Mouse (Mus musculus): ENCODE measurements at regions not wholly inside any gene's neighbourhood (a gene's known extent, or its start where the extent isn't known, plus 50 kb on each side); places are given as distances from the start of the nearest gene placed in this dataset.
"Not testable (repeated sequence)": the region's sequence is repeated elsewhere in the genome, so short reads cannot be mapped to it uniquely, and the experiment has no call there.

DNA sequence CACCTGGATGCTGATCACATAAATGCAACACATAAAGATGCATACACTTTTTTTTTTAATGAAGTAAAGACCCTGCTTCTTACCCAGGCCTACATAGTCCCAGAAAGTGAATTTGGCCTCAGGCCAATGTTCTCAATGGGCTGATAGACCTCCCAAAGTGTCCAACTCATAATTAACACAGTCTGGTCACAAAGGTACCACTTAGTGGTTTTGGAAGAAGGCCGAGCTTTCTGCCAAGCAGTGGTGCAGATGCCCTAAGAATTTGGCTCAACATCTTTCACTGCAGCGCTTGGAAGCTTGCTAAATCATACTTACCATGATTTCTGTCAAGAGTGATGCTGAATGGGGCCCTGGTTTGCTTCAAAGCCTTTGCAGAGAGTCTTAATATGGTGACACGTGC is 706.4 kb upstream of the Rag2 start:
- DNase-seq (ENCODE audit: low spot score), result no peak

DNA sequence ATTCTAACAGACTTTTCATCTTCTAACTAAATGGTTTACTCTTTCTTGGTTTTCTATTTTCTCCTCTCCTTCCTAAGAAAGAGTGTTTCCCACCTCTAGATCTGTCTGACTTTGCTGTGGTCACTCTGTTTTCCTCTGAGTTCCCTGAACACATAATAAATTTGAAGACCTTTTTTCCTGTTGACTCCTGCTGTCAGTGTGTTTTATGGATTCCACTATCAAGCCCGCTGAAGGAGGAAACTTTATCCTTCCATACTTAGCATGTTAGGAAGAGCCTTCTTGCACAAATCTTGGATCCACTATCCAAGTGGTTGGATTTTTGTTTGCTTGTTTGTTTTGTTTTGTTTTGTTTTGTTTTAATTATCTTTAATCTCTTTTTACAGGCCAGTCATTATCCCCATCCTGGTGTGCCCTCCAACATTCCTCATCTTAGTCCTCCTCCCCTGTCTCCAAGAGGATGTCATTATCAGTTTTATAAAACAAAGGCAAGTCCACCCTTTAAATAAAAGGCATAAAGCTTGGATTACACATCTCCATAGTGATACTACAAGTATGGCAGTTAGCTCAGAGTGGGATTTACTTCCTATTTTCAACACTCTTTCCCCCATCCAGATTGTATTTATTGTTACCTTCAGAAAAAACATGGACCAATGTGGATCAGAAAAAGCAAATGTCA is 704.8 kb upstream of the Rag2 start:
- no peak for DNase-seq (ENCODE audit: low spot score)

DNA sequence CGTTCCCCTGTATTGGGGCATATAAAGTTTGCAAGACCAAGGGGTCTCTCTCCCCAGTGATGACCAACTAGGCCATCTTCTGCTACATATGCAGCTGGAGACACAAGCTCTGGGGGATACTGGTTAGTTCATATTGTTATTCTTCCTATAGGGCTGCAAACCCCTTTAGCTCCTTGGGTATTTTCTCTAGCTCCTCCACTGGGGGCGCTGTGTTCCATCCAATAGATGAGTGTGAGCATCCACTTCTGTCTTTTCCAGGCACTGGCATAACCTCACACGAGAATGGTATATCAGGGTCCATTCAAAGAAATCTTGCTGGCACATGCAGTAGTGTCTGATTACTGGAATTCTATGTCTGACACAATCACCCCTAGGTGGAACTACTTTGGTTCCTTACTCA is 675.9 kb upstream of the Rag2 start:
- not testable (repeated sequence) for DNase-seq (ENCODE audit: low spot score)

DNA sequence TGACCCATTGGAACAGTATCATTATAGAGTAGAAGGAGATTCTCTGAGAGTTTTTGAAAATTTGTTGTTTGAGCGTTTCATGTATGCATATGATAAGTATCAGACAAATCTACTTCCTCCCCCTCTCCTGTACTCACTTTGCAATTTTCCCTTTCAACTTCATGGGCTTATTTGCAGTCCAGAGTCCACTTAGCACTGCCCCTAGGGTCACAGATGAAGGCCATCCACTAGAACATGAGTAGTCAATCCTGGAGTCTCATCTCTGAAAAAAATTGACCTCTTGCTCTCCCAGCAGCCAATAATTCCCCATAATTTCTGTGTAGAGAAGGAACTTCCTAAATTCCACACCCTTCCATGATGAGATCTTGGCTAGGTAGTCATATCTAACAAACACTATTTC is 665.1 kb upstream of the Rag2 start:
- no peak for DNase-seq (ENCODE audit: low spot score)

DNA sequence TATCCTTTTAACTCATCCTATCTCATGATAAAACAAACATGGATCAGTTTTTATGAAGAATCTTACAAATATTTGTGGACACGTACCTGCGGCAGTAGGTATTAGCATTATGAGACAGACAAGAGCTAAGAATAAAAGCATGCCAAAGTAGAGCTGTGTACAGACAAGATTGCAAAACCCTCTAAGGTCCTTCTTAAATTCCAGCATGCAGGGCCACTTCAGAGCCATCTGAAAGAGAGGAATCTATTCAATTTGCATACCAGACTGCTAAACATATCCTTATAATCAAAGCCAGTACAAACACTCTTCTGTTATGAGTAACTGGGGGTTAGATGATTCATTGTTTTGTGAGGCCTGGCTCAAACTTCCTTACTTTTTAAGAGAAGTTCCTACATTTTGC is 659.9 kb upstream of the Rag2 start:
- DNase-seq (ENCODE audit: low spot score), result no peak

DNA sequence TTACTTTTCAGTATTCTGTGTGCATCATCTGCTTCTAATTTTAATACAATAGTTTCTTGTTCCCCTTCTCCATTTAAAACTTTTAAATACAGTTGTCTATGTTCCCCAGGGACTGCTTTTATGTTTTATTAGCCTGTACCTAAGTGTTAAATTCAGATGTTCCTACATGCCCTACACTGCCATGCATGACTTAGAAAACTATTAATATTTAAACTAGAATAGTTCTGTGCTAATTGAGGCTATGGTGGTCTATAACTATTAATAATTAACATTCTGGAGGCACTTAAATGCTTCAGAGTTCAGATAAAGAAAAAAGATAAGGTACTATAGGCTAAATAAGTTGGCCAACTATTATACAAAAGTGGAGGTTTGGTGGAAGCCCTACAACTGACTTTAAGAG is 647.3 kb upstream of the Rag2 start:
- no peak for DNase-seq (ENCODE audit: low spot score)

DNA sequence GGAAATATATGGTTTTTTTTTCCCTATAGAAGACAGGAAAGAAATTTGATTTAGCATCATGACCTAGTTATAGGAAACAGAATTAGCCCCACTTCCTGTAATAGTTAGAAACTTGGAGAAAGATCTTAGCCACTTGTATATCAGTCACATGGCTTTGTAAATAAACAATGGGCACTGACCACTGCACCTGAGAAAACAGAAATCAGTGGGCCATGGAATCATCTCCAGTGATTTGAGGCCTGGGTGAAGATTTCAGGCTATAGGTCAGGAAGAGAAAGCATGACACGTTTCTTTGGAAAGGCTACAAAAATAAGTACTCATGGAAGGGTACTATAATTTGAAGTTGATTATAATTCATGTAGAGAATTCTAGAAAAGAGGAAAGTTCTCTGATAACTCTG is 642.2 kb upstream of the Rag2 start:
- no peak for DNase-seq (ENCODE audit: low spot score)

DNA sequence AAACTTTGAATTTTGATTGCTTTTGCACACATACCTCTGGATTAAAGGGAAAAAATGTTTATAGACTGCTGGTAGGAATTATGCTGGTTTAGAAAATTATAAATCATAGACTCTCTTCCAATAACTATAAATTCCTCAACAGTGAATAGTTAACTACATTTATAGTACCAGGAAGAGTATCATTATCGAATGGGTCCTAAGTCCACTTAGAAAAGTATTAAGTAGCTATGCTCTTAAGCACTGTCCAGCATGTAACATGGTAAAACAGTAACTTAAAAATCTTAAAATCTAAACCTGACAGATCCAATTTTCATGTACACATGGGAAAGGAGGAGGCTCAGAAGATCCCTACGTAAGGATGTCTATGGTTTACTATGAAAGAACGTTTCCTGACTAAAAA is 609.2 kb upstream of the Rag2 start:
- no peak for DNase-seq (ENCODE audit: low spot score)

DNA sequence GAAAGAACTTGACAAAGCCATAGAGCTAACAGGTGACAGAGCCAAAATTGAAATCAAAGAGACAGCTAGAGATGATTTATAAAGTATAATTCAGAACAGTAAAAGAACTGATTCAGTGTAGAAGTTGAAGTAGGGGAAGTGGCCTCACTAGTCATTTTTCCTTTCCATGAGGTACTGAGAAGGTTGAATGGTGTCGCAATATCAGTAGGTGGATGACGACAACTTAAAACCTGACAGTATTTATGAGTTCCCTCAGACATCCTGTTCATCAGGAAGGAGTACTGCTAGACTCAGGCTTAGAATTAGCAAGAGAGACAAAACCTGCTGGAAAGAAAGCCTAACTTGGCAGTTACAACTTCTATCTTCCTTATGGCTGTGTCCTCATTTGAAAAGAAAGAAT is 605.1 kb upstream of the Rag2 start:
- DNase-seq (ENCODE audit: low spot score), result no peak

DNA sequence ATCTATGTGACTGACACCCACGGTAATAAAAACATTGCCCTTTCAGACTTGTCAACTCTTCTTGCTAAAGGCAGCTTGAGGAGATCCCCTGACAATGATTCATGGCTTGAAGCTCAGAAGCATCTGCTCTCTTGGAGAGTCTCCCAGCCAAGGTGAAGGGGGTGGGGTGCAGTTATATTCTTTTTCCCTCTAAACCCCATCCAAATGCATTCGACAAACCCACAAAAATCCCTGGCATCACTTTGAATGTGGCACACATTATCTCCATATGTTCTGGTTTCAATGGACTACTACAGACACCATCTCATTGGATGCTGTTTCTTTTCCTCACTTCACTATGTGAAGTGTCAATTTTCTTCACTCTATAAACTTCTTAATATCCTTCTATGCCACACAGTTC is 603.0 kb upstream of the Rag2 start:
- DNase-seq (ENCODE audit: low spot score), result no peak

DNA sequence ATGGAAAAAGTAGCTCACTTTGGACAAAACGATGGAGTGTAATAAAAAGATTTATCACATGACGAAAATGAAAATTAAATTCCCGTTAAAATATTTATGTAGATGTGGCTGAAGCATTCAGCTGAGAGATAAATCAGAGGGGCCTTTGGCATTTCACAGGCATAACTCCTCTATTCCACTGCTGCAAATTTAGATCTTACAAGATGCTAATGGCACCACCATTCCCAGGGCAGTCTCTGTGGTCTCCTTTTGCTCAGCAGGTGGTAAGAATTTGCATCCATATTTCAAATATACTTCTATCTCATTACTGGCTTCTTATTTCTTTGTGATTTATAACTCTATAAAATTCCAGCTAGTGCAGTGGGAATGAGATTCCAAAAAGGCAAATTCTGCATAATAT is 581.5 kb upstream of the Rag2 start:
- no peak for DNase-seq (ENCODE audit: low spot score)

DNA sequence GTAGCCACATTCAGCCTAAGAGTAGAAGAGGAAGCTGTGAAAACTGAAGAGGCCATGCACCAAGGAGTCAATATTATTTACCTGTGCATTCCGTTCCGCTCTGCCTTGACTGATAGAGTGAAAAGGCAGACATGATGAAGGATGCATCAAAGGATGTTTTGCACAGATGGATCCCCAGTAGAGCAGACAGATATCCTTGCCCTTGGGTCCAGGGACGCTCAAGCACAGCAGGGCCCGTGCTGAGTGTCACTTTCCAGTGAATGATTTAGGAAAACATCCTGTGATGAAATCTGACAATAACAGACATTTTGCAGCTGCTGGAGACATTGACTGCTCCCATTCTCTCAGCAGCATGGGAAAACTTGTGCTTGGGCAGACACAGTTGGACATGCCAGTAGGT is 561.6 kb upstream of the Rag2 start:
- no peak for DNase-seq (ENCODE audit: low spot score)

DNA sequence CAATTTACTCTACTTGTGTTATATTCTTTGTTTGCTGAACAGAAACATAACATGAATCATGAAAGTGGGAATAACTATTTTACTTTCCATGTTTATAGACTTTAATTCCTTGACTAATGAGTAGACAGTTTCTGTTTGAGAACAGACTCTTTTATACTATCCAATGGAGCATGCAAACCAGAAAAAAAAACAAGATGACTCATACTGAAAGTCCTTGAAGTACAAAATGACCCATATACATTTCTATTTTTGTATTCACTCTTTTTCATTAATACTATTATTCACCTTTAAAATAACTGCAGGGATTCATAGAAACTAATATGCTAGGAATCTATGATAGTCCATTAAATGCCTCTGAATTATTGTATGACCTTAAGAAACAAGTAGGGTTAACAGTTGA is 549.5 kb upstream of the Rag2 start:
- DNase-seq (ENCODE audit: low spot score), result no peak

DNA sequence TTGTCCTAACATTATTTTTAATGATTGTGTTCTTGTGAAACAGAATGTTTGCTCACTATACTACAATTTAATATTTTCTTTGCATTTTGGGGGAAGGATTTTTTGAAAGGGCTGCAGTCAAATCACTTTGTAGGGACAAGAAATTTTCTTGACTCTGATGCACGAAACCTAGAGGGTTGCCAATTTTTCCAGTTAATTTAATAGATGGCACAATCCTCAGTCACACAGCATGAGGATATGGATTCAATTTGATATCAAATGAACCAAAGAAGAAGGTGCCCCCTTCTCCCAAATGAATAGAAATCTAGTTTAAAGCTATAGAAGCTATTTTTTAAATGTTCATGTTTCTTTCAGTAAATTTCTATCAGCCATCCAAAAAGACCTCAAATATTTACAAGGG is 544.3 kb upstream of the Rag2 start:
- no peak for DNase-seq (ENCODE audit: low spot score)

DNA sequence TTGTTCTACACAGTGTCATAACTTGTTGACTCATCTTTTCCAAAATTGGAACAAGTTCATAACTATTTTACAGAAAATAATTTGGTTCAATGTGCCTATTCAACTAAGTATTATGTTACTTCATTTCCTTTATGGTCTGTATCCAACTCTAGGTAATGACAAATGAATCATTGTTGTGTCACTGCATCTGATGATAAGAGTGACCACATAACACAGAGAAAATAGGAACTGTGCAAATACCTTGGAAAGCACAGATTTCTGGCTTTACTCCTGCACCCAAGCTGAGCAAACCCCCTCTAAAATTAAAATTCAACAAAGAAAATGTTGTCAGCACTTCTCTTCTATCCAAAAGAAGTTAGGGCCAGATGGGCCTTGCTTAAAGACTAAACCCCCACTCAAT is 540.7 kb upstream of the Rag2 start:
- DNase-seq (ENCODE audit: low spot score), result no peak

DNA sequence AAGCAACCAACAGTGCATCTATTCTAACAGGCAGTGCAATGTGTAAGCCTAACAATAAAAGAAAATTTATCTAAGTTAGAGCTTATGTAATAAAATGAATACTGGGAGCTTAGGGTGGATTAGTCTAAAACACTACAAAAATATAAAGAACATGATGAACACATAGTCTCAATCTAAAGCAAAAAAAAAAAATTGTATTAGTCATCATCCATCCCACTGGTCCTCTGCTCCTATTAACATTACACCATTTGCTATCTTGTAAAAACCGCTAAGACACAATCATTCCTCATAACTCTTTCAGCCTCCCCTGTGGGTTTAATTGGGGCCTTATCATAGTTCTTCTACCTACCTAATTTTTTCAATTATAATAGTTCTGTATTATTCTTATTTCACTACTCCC is 539.9 kb upstream of the Rag2 start:
- DNase-seq (ENCODE audit: low spot score), result no peak

DNA sequence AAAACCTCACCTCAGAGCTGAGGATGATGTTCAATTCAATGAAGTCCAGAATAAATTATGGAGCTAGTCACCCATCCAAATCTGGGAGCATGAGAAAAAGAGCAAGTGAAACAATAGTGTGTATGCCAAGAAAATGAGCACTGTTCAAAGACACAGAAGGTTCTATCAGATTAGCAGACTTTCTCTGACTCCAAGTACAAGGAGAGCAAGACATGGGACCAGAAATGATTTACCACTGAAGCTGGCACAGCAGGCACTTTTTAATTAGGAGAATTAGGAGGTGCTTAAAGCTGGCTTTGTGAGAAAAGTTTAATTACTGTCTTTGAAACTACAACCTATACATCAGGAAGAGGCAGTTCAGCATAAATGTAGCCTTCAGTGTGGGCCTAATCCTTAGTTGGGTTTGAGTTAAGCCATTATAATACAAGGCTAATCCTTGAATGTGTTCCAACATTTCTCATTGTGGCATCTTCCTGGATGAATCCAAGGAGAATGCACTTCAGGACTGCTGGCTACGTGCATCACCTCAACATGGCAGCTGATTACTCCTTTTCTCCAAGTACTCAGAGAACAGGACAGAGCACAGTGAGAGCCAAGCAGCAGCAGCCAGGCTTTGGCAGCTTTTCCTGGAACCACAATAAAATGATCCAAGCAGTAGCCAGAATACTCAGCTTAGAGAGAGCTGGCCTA is 517.2 kb upstream of the Rag2 start:
- DNase-seq (ENCODE audit: low spot score), result no peak

DNA sequence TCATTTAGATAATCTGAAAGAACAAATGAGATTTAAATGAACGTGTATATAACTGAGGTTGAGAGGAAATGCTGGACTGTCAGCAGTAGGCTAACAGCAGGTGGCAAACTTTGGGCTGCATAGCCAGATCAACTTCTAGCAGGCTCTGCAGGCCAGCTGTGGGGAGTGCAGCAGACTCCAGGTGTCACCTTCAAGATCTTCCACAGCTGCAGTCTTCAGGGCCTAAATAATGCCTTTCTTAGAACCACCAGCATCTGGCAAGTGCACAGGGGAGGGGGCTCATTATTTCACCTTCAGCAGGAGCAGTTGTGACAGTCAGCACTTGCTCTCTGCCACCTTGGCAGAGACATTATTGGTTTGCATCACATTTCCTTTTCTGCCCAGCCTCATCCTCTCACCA is 487.7 kb upstream of the Rag2 start:
- no peak for DNase-seq (ENCODE audit: low spot score)

DNA sequence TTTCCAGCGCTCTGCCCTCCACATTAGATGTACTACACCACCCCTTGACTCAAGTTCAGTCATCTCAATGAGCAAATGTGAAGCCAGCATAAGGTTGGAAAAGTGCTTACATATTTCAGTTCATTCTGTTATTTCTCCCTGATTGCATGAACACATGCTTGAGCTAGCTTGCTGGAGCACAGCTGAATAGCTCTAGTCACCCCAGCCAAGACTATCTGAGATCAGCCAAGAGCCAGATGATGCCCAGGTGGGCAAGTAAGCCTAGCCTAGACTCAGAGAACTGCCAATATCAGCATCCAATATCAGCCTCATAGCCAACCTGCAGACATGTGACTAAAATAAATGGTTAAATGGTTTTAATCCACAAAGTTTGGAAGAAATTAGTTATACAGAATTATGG is 484.6 kb upstream of the Rag2 start:
- DNase-seq (ENCODE audit: low spot score), result no peak

DNA sequence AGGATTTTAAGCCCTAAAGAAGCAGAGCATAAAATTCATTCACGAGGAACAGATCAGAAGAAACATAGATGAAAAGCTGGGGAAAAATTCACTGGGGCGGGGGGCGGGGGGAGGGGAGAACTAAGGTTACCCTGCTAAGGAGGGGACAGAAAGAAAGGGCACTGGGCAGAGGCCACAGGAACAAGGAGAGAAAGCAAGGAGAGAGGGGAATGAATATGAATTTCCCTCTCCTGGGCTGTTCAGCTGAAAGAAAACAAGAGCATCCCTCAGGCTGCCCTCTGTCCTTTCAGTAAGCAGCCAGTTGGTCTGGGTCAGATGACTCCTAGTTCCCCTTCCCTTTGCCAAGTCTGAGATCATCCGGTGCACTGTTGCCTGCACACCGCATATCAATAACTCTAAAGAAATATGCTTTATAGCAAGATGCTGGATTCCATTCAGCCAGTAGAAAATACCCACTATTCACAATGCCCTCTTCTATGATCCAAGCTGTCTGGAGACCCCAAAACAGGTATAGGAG is 467.7 kb upstream of the Rag2 start:
- DNase-seq (ENCODE audit: low spot score), result no peak

DNA sequence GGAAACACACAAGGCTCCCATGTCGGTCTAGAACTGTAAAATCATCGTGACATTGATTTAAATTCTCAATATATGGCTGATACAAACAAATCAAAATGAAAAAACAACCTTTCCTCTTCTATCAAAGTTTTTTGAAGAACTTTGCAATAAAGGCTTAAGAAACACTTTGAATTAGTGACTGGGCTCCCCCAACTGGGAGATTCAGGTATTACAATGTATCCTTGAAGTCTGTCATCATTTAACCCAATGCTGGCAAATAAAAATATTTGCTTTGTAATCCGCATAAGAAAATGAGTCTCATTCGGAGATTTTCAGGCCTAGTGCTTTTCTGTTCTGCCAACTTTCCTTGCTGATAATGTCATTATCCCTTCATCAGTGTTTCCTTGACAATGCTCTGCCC is 465.2 kb upstream of the Rag2 start:
- DNase-seq (ENCODE audit: low spot score), result peak; percentile 61

DNA sequence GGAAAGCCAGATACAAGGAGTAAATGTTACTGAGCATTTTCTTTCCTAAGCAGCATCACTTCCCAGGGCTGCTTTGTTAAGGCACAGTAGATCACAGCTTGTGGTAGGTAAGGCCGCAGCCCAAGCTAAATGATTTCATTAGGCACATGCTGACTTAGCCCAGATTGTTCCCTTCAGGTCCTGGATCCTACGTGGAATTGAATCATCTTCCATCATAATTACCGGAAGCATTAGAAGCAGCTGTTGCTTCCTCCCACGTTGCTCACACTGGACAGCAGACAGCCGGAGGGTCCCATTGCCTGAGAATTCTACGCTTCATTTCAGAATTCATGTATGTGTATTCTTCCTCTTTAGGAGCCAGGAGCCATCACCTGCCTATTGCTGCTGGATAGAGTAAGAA is 458.6 kb upstream of the Rag2 start:
- no peak for DNase-seq (ENCODE audit: low spot score)

DNA sequence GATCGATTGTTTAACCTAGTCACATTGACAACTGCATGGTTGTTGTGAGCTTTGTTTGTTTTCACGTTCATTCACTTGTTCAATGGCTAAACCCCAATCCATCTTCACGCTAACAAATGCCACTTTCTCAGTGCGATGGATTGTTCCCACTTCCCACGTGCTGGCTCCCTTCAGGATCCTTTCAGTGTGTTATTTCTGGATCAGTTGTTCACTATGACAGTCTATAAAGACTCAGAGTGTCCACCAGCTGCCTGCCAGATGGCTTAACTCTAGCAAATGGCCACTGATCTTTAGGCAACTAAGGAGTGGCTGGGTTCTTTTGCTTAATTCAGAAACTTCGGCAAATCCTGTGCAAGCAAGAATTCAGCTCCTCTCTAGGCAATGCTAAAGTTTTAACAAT is 451.7 kb upstream of the Rag2 start:
- DNase-seq (ENCODE audit: low spot score), result no peak

DNA sequence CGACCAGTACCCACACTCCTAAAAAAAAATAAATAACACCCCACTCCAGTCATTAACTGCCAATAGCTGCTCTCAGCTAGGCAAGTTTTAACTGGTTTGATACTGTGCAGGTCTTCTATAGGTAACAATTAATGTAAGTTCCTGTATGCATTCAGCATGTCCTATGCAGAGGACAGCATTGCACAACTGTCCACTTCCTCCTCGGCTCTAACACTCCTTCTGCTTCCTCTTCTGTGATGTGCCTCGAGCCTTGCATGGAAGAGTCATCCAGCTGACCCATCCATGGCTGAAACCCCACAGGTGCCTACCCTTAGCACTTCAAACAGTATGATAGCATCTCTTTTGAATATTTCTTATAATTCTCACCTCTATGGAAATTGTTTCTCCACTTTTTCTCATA is 449.4 kb upstream of the Rag2 start:
- DNase-seq (ENCODE audit: low spot score), result no peak

Measured in adipocyte (in vitro differentiated cells).